Mouse (Mus musculus): ENCODE measurements at regions not wholly inside any gene's neighbourhood (a gene's known extent, or its start where the extent isn't known, plus 50 kb on each side); places are given as distances from the start of the nearest gene placed in this dataset.

- TF ChIP-seq POLR2A (IDR thresholded peaks at IDR 0.05; ENCODE audit: borderline replicate concordance, insufficient read depth, low read length) (no peak), CTCF (IDR thresholded peaks at IDR 0.05; ENCODE audit: borderline replicate concordance, insufficient read depth, low read depth, low read length) (no peak)
Observed at GRCm38 (mm10) chr3:149339374-149339753, 349.0 kb upstream of the Adgrl2 start.
